Mouse (Mus musculus) embryonic fibroblast, embryonic 13.5 days (primary cell): ENCODE data around the gene Gm1604a. TPM values are rescaled to one million over a fixed set of nuclear protein-coding genes. Genes with fewer than 3 reads are reported as not detected.
"Not testable (repeated sequence)": the region's sequence is repeated elsewhere in the genome, so short reads cannot be mapped to it uniquely, and the experiment has no call there.

Source experiments
- H3K27ac ChIP-seq: 2 replicates; pipeline ENCODE4 v1.5.1; 2012; ENCODE audit warnings: low read length, control low read depth, inconsistent platforms; ENCODE audit not compliant: insufficient read depth
- H3K4me1 ChIP-seq: 2 replicates; pipeline ENCODE4 v1.6.1; 2011; ENCODE audit warnings: low read length; ENCODE audit not compliant: control insufficient read depth, insufficient read depth
- H3K4me3 ChIP-seq: 2 replicates; pipeline ENCODE4 v1.5.1; 2011; ENCODE audit warnings: mild to moderate bottlenecking, control low read depth, low read length; ENCODE audit not compliant: insufficient read depth
- polyA plus RNA-seq: library from polyadenylated mRNA; stranded (reverse); fragments of >200 nt; gene quantifications from 2 replicates; pipeline ENCODE4 v1.2.4, GENCODE M21; 2011; ENCODE audit warnings: low read depth; ENCODE audit not compliant: missing spikeins, insufficient read length

The Gm1604a gene
- polyA plus RNA-seq, 1 experiment, result not detected

GRCm38 (mm10) chr17:7102945-7103344, 77.6 kb downstream of the Gm1604a start:
- not testable (repeated sequence) for H3K4me1 ChIP-seq, H3K4me3 ChIP-seq, H3K27ac ChIP-seq

GRCm38 (mm10) chr17:7111658-7112057, 86.3 kb downstream of the Gm1604a start:
- H3K27ac ChIP-seq, H3K4me3 ChIP-seq, H3K4me1 ChIP-seq: not testable (repeated sequence)

- not testable (repeated sequence) for H3K27ac ChIP-seq, H3K4me3 ChIP-seq, H3K4me1 ChIP-seq
Measured at GRCm38 (mm10) chr17:7116265-7116664, 90.9 kb downstream of the Gm1604a start.

DNA sequence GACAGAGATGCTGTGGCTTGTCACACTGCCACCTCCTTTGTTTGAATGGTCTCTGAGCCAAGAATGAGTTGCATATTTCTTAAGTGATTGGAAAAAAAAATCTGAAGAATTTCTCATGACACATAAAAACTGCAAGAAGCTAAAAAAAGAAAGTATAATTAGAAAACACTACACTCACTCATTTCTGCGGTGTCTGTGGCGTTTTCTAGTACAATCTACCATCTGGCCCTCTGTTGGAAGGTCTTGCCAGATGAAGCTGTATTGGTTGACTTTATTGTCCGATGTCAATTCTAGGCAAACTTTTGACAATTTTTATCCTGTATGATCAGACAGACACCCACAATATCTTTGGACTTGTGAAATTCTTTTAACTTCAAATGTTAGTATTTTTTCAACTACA, 95.5 kb downstream of the Gm1604a start:
- not testable (repeated sequence) for H3K4me3 ChIP-seq, H3K27ac ChIP-seq, H3K4me1 ChIP-seq

DNA sequence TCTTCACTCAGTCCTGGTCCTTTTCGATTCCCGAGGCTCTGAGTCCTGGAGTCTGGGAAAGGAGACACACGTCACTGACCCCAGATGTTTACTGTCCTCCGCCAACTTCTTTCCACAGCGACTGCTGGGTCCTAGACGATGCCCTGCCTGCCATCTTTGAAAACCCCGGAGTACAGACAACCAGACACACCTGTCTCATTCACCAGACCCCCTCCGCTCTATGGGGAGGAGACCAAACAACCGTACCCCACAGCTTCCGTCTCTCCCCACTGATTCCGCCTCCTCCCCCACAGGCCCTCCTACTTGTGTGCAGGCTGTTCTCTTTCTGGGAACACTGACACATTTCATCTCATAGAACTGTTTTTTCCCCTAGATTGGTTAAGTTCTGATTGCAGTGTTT, 97.2 kb downstream of the Gm1604a start:
- not testable (repeated sequence) for H3K27ac ChIP-seq, H3K4me1 ChIP-seq, H3K4me3 ChIP-seq

DNA sequence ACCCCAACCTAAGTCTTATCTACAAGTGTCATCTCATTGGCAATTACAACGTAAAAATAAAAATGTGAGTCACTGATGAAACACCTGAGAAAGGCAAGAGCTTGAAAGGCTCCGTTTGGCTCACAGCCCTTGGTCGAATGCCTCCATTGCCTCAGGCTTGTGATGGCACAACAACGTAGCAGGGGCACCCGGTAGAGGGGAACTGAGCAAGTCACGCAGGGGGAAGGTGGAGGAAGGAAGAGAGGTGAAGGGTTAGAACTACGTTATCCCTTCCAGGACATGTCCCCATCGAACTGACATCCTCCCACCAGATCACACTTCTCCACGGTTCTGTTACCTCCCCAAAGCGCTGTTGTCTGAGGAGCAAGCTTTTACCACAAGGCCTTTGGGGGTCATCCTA, 101.1 kb downstream of the Gm1604a start:
- H3K4me1 ChIP-seq, H3K27ac ChIP-seq: not testable (repeated sequence)

GRCm38 (mm10) chr17:7134002-7134401, 108.6 kb downstream of the Gm1604a start:
- not testable (repeated sequence) for H3K27ac ChIP-seq, H3K4me1 ChIP-seq, H3K4me3 ChIP-seq

More for the DNA sequence above, 101.1 kb downstream of the Gm1604a start:
- not testable (repeated sequence) for H3K4me3 ChIP-seq

GRCm38 (mm10) chr17:7135277-7135676, 109.9 kb downstream of the Gm1604a start:
- not testable (repeated sequence) for H3K27ac ChIP-seq, H3K4me3 ChIP-seq, H3K4me1 ChIP-seq

Other genes with a start within 250 kb of the Gm1604a start
- gene Ezr, start 242.8 kb upstream of the Gm1604a start, polyA plus RNA-seq, result 18.3 and 20.9 TPM in 2 replicates
- 17.4 and 21.0 TPM in 2 replicates for gene Rsph3b, start 76.9 kb upstream of the Gm1604a start, polyA plus RNA-seq
- 16.3 and 18.6 TPM in 2 replicates for gene Tagap1, start 64.4 kb upstream of the Gm1604a start, polyA plus RNA-seq
- gene Rnaset2b, start 54.9 kb upstream of the Gm1604a start, polyA plus RNA-seq, result 153 and 166 TPM in 2 replicates
- not detected in 2 replicates for gene Gm49721, start 46.7 kb upstream of the Gm1604a start, polyA plus RNA-seq
- gene Rps6ka2, start 144.5 kb downstream of the Gm1604a start, polyA plus RNA-seq, result 21.5 and 22.4 TPM in 2 replicates